Mouse (Mus musculus): Measurements from ENCODE around the gene Tmem132c.

- TF ChIP-seq CTCF (IDR thresholded peaks at IDR 0.05; ENCODE audit: control insufficient read depth, insufficient read depth, insufficient read length) (no peak), MAX (IDR thresholded peaks at IDR 0.05) (no peak), MYOD1 (IDR thresholded peaks at IDR 0.05; ENCODE audit: control insufficient read depth, insufficient read length, low read depth) (no peak), USF1 (IDR thresholded peaks at IDR 0.05; ENCODE audit: low read depth) (no peak), CEBPB (IDR thresholded peaks at IDR 0.05; ENCODE audit: low read depth) (no peak), MYOG (IDR thresholded peaks at IDR 0.05; ENCODE audit: control insufficient read depth, extremely low read depth, insufficient read length) (no peak), FOSL1 (IDR thresholded peaks at IDR 0.05; ENCODE audit: insufficient read depth, low read length, poor library complexity, severe bottlenecking) (no peak)
Measured at GRCm38 (mm10) chr5:127548136-127548535, 306.5 kb downstream of the Tmem132c start.
